Mouse (Mus musculus) CH12.LX (cell line): ENCODE results near the gene Maco1. TPM values are rescaled to one million over a fixed set of nuclear protein-coding genes. Genes with fewer than 3 reads are reported as not detected.

ENCODE experiments used
- DNase-seq: peaks from one replicate; pipeline ENCODE4 v3.0.0-alpha.2; 2013; ENCODE audit errors: extremely low read depth
- H3K27ac ChIP-seq: 2 replicates; pipeline ENCODE4 v1.5.1; 2012; ENCODE audit warnings: low read depth, mild to moderate bottlenecking, control low read depth, moderate library complexity; ENCODE audit not compliant: insufficient read depth
- H3K27me3 ChIP-seq: replicated peaks from 2 replicates; pipeline ENCODE3; 2012; ENCODE audit warnings: inconsistent platforms
- H3K36me3 ChIP-seq, 2 experiments: replicated peaks in 1 of 2; 2 replicates each; pipeline versions ENCODE3 to v1.6.1; 2012; ENCODE audit warnings: inconsistent platforms in 1 of 2, low read length in 1 of 2, mild to moderate bottlenecking in 1 of 2, mixed read lengths in 1 of 2, moderate library complexity in 1 of 2; ENCODE audit not compliant: control insufficient read depth in 1 of 2, insufficient read depth in 1 of 2
- H3K4me1 ChIP-seq, 2 experiments: 2 replicates each; pipeline ENCODE4 v1.6.1; 2012; ENCODE audit warnings: inconsistent platforms in 1 of 2, moderate library complexity in 1 of 2; ENCODE audit not compliant: insufficient read depth in 2 of 2, control insufficient read depth in 1 of 2
- H3K4me2 ChIP-seq: 2 replicates; pipeline ENCODE4 v1.6.1; 2012; ENCODE audit warnings: low read depth, mild to moderate bottlenecking, control low read depth; ENCODE audit not compliant: poor library complexity, insufficient read depth, severe bottlenecking
- H3K4me3 ChIP-seq, 3 experiments: fragments of 150-350 bp in 1 of 3; sonication (generic) in 1 of 3; replicated peaks in 1 of 3; 2 replicates each; pipeline versions ENCODE3 to v1.5.1; 2011 to 2012; ENCODE audit warnings: low read depth in 2 of 3, low read length in 2 of 3, mild to moderate bottlenecking in 2 of 3, moderate library complexity in 2 of 3, control low read depth in 1 of 3, improper control_type of control experiment in 1 of 3, inconsistent platforms in 1 of 3, mixed read lengths in 1 of 3; ENCODE audit not compliant: poor library complexity in 1 of 3
- H3K79me2 ChIP-seq: replicated peaks from 2 replicates; pipeline ENCODE4 v1.6.1; 2012; ENCODE audit warnings: mild to moderate bottlenecking, moderate library complexity; ENCODE audit not compliant: control insufficient read depth, poor library complexity, insufficient read depth, severe bottlenecking; ENCODE audit errors: extremely low read depth
- H3K9ac ChIP-seq: 2 replicates; pipeline ENCODE4 v1.6.1; 2012; ENCODE audit warnings: low read depth, mild to moderate bottlenecking, control low read depth, moderate library complexity; ENCODE audit not compliant: insufficient read depth
- H3K9me3 ChIP-seq: replicated peaks from 2 replicates; pipeline ENCODE3; 2012; ENCODE audit warnings: low read length, inconsistent platforms, mixed read lengths
- CHD1 ChIP-seq: IDR thresholded peaks from 2 replicates; pipeline ENCODE4 v1.6.1; 2012; ENCODE audit warnings: low read depth, low read length, improper control_type of control experiment, inconsistent platforms
- CHD2 ChIP-seq: IDR thresholded peaks from 2 replicates; pipeline ENCODE4 v1.6.1; 2011; ENCODE audit warnings: low read length, improper control_type of control experiment
- ELF1 ChIP-seq: IDR thresholded peaks from 2 replicates; pipeline ENCODE4 v1.6.1; 2014; ENCODE audit warnings: low read depth, mild to moderate bottlenecking, inconsistent platforms, low read length, improper control_type of control experiment
- EP300 ChIP-seq: IDR thresholded peaks from 2 replicates; pipeline ENCODE4 v1.6.1; 2011; ENCODE audit warnings: low read length, improper control_type of control experiment
- ETS1 ChIP-seq: conservative IDR thresholded peaks from 2 replicates; pipeline ENCODE4 v1.6.1; 2012; ENCODE audit warnings: low read depth, mild to moderate bottlenecking, inconsistent platforms, low read length, improper control_type of control experiment, moderate library complexity
- GABPA ChIP-seq: IDR thresholded peaks from 2 replicates; pipeline ENCODE4 v1.6.1; 2012; ENCODE audit warnings: low read depth, low read length, improper control_type of control experiment, inconsistent platforms; ENCODE audit not compliant: insufficient replicate concordance
- HCFC1 ChIP-seq: IDR thresholded peaks from 2 replicates; pipeline ENCODE4 v1.6.1; 2012; ENCODE audit warnings: low read depth, mild to moderate bottlenecking, inconsistent platforms, low read length, improper control_type of control experiment
- JUN ChIP-seq: IDR thresholded peaks from 2 replicates; pipeline ENCODE4 v1.6.1; 2011; ENCODE audit warnings: low read depth, mild to moderate bottlenecking, low read length, improper control_type of control experiment, moderate library complexity; ENCODE audit not compliant: insufficient read depth
- MAFK ChIP-seq: IDR thresholded peaks from 2 replicates; pipeline ENCODE4 v1.6.1; 2011; ENCODE audit warnings: low read length, improper control_type of control experiment; ENCODE audit not compliant: insufficient replicate concordance
- MAX ChIP-seq: IDR thresholded peaks from 2 replicates; pipeline ENCODE4 v1.6.1; 2011; ENCODE audit warnings: low read length, improper control_type of control experiment
- MAZ ChIP-seq: IDR thresholded peaks from 2 replicates; pipeline ENCODE4 v1.6.1; 2012; ENCODE audit warnings: low read depth, mild to moderate bottlenecking, inconsistent platforms, low read length, improper control_type of control experiment, moderate library complexity
- MXI1 ChIP-seq: IDR thresholded peaks from 2 replicates; pipeline ENCODE4 v1.6.1; 2011; ENCODE audit warnings: mild to moderate bottlenecking, low read depth, low read length, improper control_type of control experiment
- NELFE ChIP-seq: IDR thresholded peaks from 2 replicates; pipeline ENCODE4 v1.6.1; 2011; ENCODE audit warnings: low read depth, low read length, improper control_type of control experiment
- NRF1 ChIP-seq: IDR thresholded peaks from 2 replicates; pipeline ENCODE4 v1.6.1; 2014; ENCODE audit warnings: low read depth, mild to moderate bottlenecking, inconsistent platforms, low read length, improper control_type of control experiment, moderate library complexity
- PAX5 ChIP-seq: IDR thresholded peaks from 2 replicates; pipeline ENCODE4 v1.6.1; 2012; ENCODE audit warnings: low read length, inconsistent platforms, mixed read lengths
- POLR2A ChIP-seq: IDR thresholded peaks from 2 replicates; pipeline ENCODE4 v1.6.1; 2011; ENCODE audit warnings: low read depth, mild to moderate bottlenecking, improper control_type of control experiment, low read length
- POLR2AphosphoS2 ChIP-seq: IDR thresholded peaks from 2 replicates; pipeline ENCODE4 v1.6.1; 2011; ENCODE audit warnings: low read depth, low read length, improper control_type of control experiment
- RAD21 ChIP-seq: IDR thresholded peaks from 2 replicates; pipeline ENCODE4 v1.6.1; 2011; ENCODE audit warnings: low read depth, mild to moderate bottlenecking, low read length, improper control_type of control experiment, moderate library complexity
- RCOR1 ChIP-seq: conservative IDR thresholded peaks from 2 replicates; pipeline ENCODE4 v1.6.1; 2012; ENCODE audit warnings: low read depth, mild to moderate bottlenecking, inconsistent platforms, low read length, improper control_type of control experiment
- TBP ChIP-seq: conservative IDR thresholded peaks from 2 replicates; pipeline ENCODE4 v1.6.1; 2011; ENCODE audit warnings: low read depth, low read length, improper control_type of control experiment
- USF2 ChIP-seq: conservative IDR thresholded peaks from 2 replicates; pipeline ENCODE4 v1.6.1; 2011; ENCODE audit warnings: low read depth, low read length, improper control_type of control experiment
- ZC3H11A ChIP-seq: IDR thresholded peaks from 2 replicates; pipeline ENCODE4 v1.6.1; 2012; ENCODE audit warnings: low read depth, mild to moderate bottlenecking, inconsistent platforms, low read length, improper control_type of control experiment
- ZMIZ1 ChIP-seq: IDR thresholded peaks from 2 replicates; pipeline ENCODE4 v1.6.1; 2012; ENCODE audit warnings: low read depth, mild to moderate bottlenecking, inconsistent platforms, low read length, improper control_type of control experiment
- dilution Hi-C: fragments of 300-500 bp; cut with MboI; formaldehyde crosslinking; loops from 2 replicates; pipeline ENCODE4 v1.14.3; 2020; ENCODE audit warnings: low sequenced_read_pairs; ENCODE audit not compliant: extremely low pct_unique_long_range_greater_than_20kb, extremely low pct_ligation_motif_present
- in situ Hi-C: fragments of 300-500 bp; cut with MboI; formaldehyde crosslinking; loops from 3 replicates; pipeline ENCODE4 v1.14.3; 2019; ENCODE audit warnings: low sequenced_read_pairs, low pct_ligation_motif_present, low pct_unique_long_range_greater_than_20kb, mixed read lengths
- polyA plus RNA-seq: library from polyadenylated mRNA; unstranded; fragments of >175 nt; gene quantifications from 2 replicates; pipeline ENCODE4 v1.2.1, GENCODE M21; 2012; ENCODE audit warnings: low read depth; ENCODE audit not compliant: insufficient read length
- total RNA-seq, 2 experiments: library from RNA; depleted of rRNA; stranded (reverse); fragments of 300-350 nt in 1 of 2; fragments of >200 nt in 1 of 2; gene quantifications; 2 replicates each; pipeline ENCODE4 v1.2.3; 2012 to 2014

The Maco1 gene
- total and polyA plus RNA-seq, 3 experiments = 15.8 to 19.8 (median 17.3) TPM

- no peak for TF ChIP-seq RCOR1
- TF ChIP-seq ZMIZ1 = no peak
- TF ChIP-seq CHD1 = no peak
- TF ChIP-seq ZC3H11A = no peak
- TF ChIP-seq MAFK = no peak
- TF ChIP-seq POLR2AphosphoS2 = no peak
- TF ChIP-seq HCFC1 = no peak
- no peak for TF ChIP-seq PAX5
- no peak for TF ChIP-seq ETS1
- TF ChIP-seq MXI1 = no peak
- TF ChIP-seq TBP = no peak
- no peak for TF ChIP-seq RAD21
- TF ChIP-seq USF2 = no peak
- TF ChIP-seq JUN = no peak
- no peak for TF ChIP-seq NELFE
- TF ChIP-seq, all 38 proteins: peak for 0
- Histone ChIP-seq H3K9ac (no peak overlapping the region), H3K9me3 (no peaks in the 10 kb centered on the region), H3K36me3 (no peaks in the 10 kb centered on the region), H3K4me1 (peaks cover 0 to 15% of the 10 kb centered on the region in 2 experiments; a peak in 2 of 4 replicates), H3K27me3 (peaks cover 32% of the 10 kb centered on the region), H3K4me2 (no peak overlapping the region), H3K4me3 (no peak overlapping the region), H3K27ac (no peak overlapping the region), H3K79me2 (no peaks in the 10 kb centered on the region)
- dilution Hi-C loops = no loop called here
- DNase-seq = no peak
- in situ Hi-C loops = no loop called here
Measured at GRCm38 (mm10) chr4:134867213-134867612, 14.1 kb upstream of the Maco1 start.

DNA sequence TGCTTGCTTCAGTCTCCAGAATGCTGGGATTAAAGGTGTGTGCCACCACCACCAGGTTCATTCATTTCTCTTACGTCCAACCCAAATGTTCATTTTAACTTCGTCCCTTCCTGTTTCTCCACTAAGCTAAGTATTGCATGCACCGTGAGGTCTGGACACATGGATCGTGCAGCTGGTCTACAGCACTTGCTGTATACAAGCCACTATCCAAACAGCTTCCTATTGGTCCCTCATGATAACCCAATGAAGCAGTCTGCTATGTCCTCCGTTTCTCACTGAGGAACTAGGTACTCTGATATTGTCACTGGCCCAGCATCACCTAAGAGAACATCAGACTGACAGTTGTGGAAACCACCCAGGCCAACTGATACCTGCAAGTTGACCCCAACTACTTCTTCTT lies 12.6 kb upstream of the Maco1 start:
- no peak overlapping the region for H3K9ac ChIP-seq
- H3K4me2 ChIP-seq = no peak overlapping the region
- no peak overlapping the region for H3K27ac ChIP-seq
- H3K9me3 ChIP-seq = no peaks in the 10 kb centered on the region
- in situ Hi-C loops = no loop called here
- H3K4me1 ChIP-seq = peaks cover 0 to 9% of the 10 kb centered on the region in 2 experiments; a peak in 2 of 4 replicates
- no peak overlapping the region for H3K4me3 ChIP-seq
- H3K36me3 ChIP-seq = no peaks in the 10 kb centered on the region
- no peaks in the 10 kb centered on the region for H3K79me2 ChIP-seq
- TF ChIP-seq MAFK (no peak), EP300 (no peak), NRF1 (no peak), MAZ (no peak), POLR2A (no peak), ZMIZ1 (no peak), RAD21 (no peak), CHD2 (no peak), MAX (no peak), CHD1 (no peak), NELFE (no peak), GABPA (no peak), ELF1 (no peak), ZC3H11A (no peak)
- DNase-seq = no peak
- H3K27me3 ChIP-seq = peaks cover 38% of the 10 kb centered on the region
- dilution Hi-C loops = no loop called here
